Mouse (Mus musculus) 416B (cell line): ENCODE results near the gene Ube2l6.
"Not testable (repeated sequence)": the region's sequence is repeated elsewhere in the genome, so short reads cannot be mapped to it uniquely, and the experiment has no call there.

Source experiments
- DNase-seq: peaks from one replicate; pipeline ENCODE4 v3.0.0; 2011; ENCODE audit warnings: low read depth

The Ube2l6 gene

GRCm38 (mm10) chr2:84793871-84794270 is 4.8 kb upstream of the Ube2l6 start:
- peak; percentile 73 for DNase-seq

- peak; percentile 85 for DNase-seq
Observed at GRCm38 (mm10) chr2:84797833-84798492, 665 bp upstream of the Ube2l6 start.

- DNase-seq, result peak; percentile 85
Observed at GRCm38 (mm10) chr2:84799041-84799561, 473 bp downstream of the Ube2l6 start.

- DNase-seq, result peak; percentile 63
Observed at GRCm38 (mm10) chr2:84800304-84800703, 1.7 kb downstream of the Ube2l6 start.

GRCm38 (mm10) chr2:84801223-84801622 is 2.6 kb downstream of the Ube2l6 start:
- DNase-seq, result not testable (repeated sequence)

GRCm38 (mm10) chr2:84803963-84804362 is 5.3 kb downstream of the Ube2l6 start:
- DNase-seq, result no peak

GRCm38 (mm10) chr2:84806546-84806945 is 7.9 kb downstream of the Ube2l6 start:
- DNase-seq, result no peak

- DNase-seq, result no peak
Observed at GRCm38 (mm10) chr2:84809330-84809729, 10.7 kb downstream of the Ube2l6 start.

- DNase-seq, result no peak
Observed at GRCm38 (mm10) chr2:84810526-84810885, 11.9 kb downstream of the Ube2l6 start.

GRCm38 (mm10) chr2:84810886-84811577 is 12.4 kb downstream of the Ube2l6 start:
- peak; percentile 97 for DNase-seq

GRCm38 (mm10) chr2:84811880-84812279 is 13.3 kb downstream of the Ube2l6 start:
- DNase-seq, result peak; percentile 87

- no peak for DNase-seq
Observed at GRCm38 (mm10) chr2:84812676-84813075, 14.0 kb downstream of the Ube2l6 start.

- peak; percentile 73 for DNase-seq
Observed at GRCm38 (mm10) chr2:84819861-84820260, 21.2 kb downstream of the Ube2l6 start.

- no peak for DNase-seq
Observed at GRCm38 (mm10) chr2:84822552-84822951, 23.9 kb downstream of the Ube2l6 start, which contains the start of gene Smtnl1. Gene Smtnl1, minus strand, starts transcription at chr2:84822652.

GRCm38 (mm10) chr2:84823237-84823636 is 24.6 kb downstream of the Ube2l6 start:
- no peak for DNase-seq

GRCm38 (mm10) chr2:84826488-84827282 is 28.1 kb downstream of the Ube2l6 start, which contains the start of gene Timm10:
Gene Timm10, plus strand, starts transcription at chr2:84826997.
- DNase-seq, result peak; percentile 97

GRCm38 (mm10) chr2:84827283-84827920 is 28.8 kb downstream of the Ube2l6 start:
- DNase-seq, result peak; percentile 72

- peak; percentile 88 for DNase-seq
Observed at GRCm38 (mm10) chr2:84831666-84832391, 33.2 kb downstream of the Ube2l6 start.

- no peak for DNase-seq
Observed at GRCm38 (mm10) chr2:84837107-84837506, 38.5 kb downstream of the Ube2l6 start.

- no peak for DNase-seq
Observed at GRCm38 (mm10) chr2:84837817-84838592, 39.4 kb downstream of the Ube2l6 start.
